Mouse (Mus musculus): ENCODE data around the gene Pomgnt2.

Gene Pomgnt2

GRCm38 (mm10) chr9:121968258-121968657, 28.7 kb downstream of the Pomgnt2 start:
- no peak for DNase-seq (ENCODE audit: low spot score)

DNA sequence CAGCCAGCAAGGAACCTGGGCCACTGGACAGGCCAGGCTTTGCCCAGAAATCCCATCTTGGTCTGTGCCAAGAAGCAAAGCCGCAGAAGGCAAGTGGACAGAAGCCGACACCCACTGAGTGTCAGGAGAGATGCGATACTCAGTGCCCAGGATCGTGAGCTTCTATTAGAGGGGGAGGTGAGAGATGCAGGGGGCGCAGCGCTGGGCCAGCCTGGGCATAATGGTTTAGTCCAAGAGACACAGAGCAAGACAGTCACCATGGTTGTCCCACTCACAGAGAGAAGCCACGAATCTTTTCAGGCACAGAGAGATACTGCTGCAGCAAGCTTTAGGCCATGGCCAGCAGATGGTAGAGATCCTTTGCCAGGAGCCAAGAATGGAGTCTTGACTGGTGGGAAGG, 32.0 kb downstream of the Pomgnt2 start:
- DNase-seq (ENCODE audit: low spot score): no peak

DNA sequence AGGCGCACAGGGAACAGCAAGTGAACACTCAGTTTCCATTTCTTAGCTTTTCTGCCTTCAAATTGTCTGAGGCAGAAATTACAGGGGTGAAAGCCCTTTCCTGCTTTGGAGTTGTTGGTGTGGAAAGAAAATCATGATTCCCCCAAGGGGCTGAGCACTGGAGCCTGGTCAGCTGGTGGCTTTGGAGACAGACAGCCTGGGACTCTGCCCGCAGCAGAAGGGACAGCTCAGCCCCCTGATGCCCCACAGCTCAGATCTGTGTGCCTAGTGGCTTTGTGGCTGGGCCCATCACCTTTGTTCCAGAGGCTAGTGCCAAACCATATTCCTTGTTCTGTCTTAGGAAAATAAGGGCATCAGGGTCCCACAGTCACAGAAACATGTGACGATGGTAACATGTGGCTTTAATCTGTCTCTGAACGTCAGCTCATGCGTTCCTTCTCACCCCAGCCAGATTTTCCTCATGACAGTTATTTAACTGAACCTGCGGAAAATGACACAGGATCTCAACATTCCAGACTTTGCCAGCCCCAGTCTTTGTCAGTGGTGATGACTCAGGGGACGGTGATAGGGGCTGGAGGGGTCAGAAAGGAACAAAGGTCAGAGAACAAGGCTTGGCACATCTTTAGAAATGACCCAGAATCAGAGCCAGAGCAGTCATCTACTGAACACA, 36.8 kb downstream of the Pomgnt2 start:
- DNase-seq (ENCODE audit: low spot score): peak; percentile 49

DNA sequence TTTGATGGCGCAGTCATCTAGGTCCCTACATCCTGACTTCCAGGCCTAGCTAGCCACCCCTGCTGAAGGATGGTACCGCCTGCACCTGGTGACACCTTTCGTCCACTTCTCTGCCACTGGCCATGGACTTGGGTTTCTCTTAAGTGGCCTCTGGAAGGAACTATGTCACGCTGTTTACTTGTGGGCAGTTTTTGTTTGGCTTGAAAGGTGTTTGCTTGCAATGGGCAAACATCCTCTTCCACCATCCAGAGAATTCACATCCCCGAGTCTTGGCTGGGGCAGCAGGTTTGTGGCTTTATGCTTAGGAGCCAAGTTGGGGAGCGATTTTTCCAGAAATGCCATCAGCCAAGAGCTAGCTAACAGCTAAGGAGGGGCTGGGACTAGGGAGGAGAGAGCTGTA, 44.3 kb downstream of the Pomgnt2 start:
- DNase-seq (ENCODE audit: low spot score): no peak

- no peak for DNase-seq (ENCODE audit: low spot score)
Measured at GRCm38 (mm10) chr9:121951114-121951423, 45.8 kb downstream of the Pomgnt2 start.

GRCm38 (mm10) chr9:121950418-121951113, 46.3 kb downstream of the Pomgnt2 start, which contains the start of gene Fam198a:
Fam198a (plus strand) TSS chr9:121950988.
- peak; percentile 54 for DNase-seq (ENCODE audit: low spot score)

DNA sequence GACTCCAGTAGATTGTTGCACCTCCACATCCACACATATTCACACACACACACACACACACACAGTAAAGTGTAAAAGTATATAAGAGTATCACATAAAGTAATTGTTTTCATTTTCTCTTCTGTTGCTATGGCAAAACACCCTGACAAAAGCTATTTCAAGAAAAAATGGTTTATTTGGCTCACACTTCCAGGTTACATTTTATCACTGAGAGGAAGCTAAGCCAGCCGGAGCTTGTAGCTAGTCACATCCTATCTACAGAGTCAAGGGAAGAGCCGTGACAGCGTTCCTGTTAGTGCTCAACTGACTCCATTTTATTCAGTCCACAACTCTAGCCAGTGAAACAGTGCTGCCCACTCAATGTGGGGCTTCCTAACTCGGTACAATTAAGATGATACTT, 48.5 kb downstream of the Pomgnt2 start:
- no peak for DNase-seq (ENCODE audit: low spot score)

GRCm38 (mm10) chr9:121947784-121948183, 49.1 kb downstream of the Pomgnt2 start:
- peak; percentile 72 for DNase-seq (ENCODE audit: low spot score)

DNA sequence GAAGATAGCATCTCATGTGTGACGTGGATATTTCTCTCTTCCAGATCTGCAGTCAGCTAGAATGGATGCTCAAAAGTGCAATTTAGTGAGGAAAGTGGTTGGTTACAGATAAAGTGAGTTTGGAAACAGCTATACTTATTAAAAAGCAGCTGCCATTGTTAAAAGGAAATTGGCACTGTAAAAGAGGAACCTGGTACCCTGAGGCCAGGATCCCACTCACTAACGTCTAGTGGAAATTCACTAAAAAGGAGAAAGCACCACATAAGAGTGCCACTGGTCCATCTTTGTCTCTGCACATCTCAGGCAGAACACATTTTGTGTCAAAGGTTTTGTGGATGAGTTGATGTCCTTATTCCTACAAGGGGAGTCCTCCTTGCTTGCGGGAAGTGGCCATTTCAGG, 53.3 kb downstream of the Pomgnt2 start:
- DNase-seq (ENCODE audit: low spot score): no peak

DNA sequence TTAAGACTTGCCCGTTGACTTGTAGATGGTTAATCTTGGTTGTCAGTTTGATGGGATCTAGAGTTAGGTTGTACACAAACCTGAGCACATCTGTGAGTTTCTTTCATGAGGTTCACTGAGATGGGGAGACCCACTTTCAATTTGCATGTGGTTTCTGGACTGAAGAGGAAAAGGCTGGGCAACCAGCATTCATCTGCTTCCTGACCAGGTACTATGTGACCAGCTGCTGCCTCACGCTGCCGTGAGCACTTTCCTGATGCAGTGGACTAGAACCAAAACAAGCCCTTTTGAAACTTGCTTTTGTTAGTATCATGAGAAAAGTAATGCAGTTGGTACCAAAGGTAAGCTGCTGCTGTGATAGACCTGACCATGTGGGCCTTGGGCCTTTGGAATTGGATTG, 53.9 kb downstream of the Pomgnt2 start:
- DNase-seq (ENCODE audit: low spot score): no peak

DNA sequence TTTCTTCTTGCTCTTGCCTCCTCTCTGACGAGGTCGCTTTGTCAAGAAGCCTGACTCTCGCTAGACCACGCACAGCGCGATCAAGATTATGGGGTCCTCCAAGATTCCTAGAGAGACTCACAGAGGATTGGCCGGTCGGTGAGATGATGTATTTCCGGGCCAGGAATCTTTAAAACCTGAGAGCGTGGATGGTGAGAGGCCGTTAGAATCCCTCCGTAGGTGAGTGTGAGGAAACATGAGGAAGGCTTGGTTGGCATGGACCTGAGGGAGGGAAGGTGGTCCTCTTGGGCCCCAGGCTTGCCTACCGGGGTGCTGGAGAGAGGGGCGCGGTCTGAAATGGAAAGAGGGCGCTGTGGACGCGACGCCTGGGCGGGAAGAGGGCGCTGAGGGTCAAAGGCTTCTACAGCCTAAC, 59.0 kb downstream of the Pomgnt2 start:
- peak; percentile 72 for DNase-seq (ENCODE audit: low spot score)

DNA sequence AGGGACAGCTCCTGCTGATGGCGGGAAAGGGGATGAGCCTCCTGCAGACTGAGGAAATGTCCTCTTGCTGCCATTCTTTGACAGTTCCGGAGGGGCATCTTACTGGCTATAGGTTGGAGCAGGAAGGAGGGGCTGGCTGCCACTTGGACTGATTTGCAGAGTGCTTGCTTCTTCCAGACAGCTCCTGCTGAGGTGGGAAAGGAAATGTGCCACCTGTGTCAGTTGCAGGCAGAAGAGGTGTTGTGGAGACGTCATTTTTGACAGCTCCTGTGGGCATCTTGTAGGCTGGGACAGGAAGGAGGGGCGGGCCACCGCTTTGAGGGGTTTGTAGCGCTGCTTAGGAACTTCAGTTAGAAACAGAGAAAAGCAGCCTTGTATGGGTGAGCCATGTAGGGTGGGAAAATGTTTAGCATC, 59.5 kb downstream of the Pomgnt2 start:
- peak; percentile 5 for DNase-seq (ENCODE audit: low spot score)

DNA sequence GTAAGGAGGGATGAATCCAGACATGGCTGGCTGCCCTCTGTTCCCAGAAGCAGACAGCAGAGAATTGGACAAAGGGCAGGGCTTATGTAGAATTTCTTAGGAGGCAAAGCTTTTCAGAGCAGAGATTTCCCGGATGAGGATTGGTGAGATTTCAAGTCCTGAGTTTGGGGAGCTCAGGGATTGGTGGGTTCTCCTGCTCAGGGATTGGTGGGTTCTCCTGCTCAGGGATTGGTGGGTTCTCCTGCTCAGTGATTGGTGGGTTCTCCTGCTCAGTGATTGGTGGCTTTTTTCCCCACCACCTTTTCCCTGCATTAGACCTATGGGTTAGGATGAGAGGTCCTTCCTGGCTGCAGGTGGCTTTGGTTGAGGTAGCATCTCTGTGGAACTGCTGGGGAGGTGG, 60.0 kb downstream of the Pomgnt2 start:
- DNase-seq (ENCODE audit: low spot score): peak; percentile 6

DNA sequence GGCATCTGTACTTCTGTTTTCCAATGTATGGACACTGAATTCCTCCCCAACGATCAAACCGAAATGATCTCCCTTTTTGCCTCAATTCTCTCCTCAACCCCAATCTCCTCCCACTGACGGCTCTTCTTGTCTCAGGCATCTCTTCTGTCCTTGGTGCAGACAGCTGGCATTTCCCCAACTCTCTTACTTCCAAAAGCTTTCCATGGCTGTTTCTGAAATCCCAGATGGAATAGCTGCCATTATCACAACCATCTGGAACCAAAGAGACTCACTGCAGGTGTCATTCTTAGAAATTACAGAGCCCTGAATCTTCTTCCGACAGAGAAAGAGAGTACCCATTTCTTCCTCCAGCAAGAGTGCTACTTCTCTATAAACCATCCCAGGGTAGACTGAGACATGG, 62.1 kb downstream of the Pomgnt2 start:
- no peak for DNase-seq (ENCODE audit: low spot score)
